Mouse (Mus musculus) midbrain, postnatal 0 days (tissue): Measurements from ENCODE around the gene Pde1c. TPM values are rescaled to one million over a fixed set of nuclear protein-coding genes. Genes with fewer than 3 reads are reported as not detected.

Source experiments
- ATAC-seq: fragments of 200-750 bp; cut with Nextera tagmentation; 2 replicates; pipeline ENCODE4 v1.8.0; 2017; ENCODE audit warnings: moderate number of reproducible peaks, mild to moderate bottlenecking, moderate TSS enrichment, moderate library complexity; ENCODE audit not compliant: low FRiP score
- DNase-seq: peaks from one replicate; pipeline ENCODE4 v3.0.0-alpha.2; 2015; ENCODE audit warnings: low spot score
- H3K27ac ChIP-seq: fragments of 300-500 bp; sonication (generic); 2 replicates; pipeline ENCODE4 v1.5.1; 2014; ENCODE audit warnings: low read depth, mild to moderate bottlenecking, low read length, mixed read lengths
- H3K27me3 ChIP-seq: fragments of 300-500 bp; sonication (generic); 2 replicates; pipeline ENCODE4 v1.6.1; 2014; ENCODE audit warnings: low read length, control low read depth, mixed read lengths; ENCODE audit not compliant: insufficient read depth
- H3K36me3 ChIP-seq: fragments of 300-500 bp; sonication (generic); 2 replicates; pipeline ENCODE4 v1.6.1; 2014; ENCODE audit warnings: low read length, control low read depth, mixed read lengths; ENCODE audit not compliant: insufficient read depth
- H3K4me1 ChIP-seq: fragments of 300-500 bp; sonication (generic); 2 replicates; pipeline ENCODE4 v1.6.1; 2014; ENCODE audit warnings: mild to moderate bottlenecking, control low read depth, antibody characterized with exemption, low read length, mixed read lengths; ENCODE audit not compliant: insufficient read depth
- H3K4me2 ChIP-seq: fragments of 300-500 bp; sonication (generic); 2 replicates; pipeline ENCODE4 v1.6.1; 2014; ENCODE audit warnings: low read depth, mild to moderate bottlenecking, low read length, mixed read lengths; ENCODE audit not compliant: poor library complexity, severe bottlenecking
- H3K4me3 ChIP-seq: fragments of 300-500 bp; sonication (generic); 2 replicates; pipeline ENCODE4 v1.5.1; 2014; ENCODE audit warnings: low read depth, mild to moderate bottlenecking, low read length, moderate library complexity
- H3K9ac ChIP-seq: fragments of 300-500 bp; sonication (generic); replicated peaks from 2 replicates; pipeline ENCODE4 v1.6.1; 2014; ENCODE audit warnings: mild to moderate bottlenecking, low read length, moderate library complexity, mixed read lengths; ENCODE audit not compliant: poor library complexity, severe bottlenecking
- H3K9me3 ChIP-seq: fragments of 300-500 bp; sonication (generic); 2 replicates; pipeline ENCODE4 v1.6.1; 2016; ENCODE audit warnings: low read length, control low read depth
- CTCF ChIP-seq: IDR thresholded peaks from 2 replicates; pipeline ENCODE4 v1.5.1; 2016; ENCODE audit warnings: antibody characterized with exemption, mild to moderate bottlenecking
- WGBS: fragments of 180-500 bp; shearing (Covaris S2); extraction: QIAGEN DNeasy Blood & Tissue Kit; methylation state at CpG from one replicate; pipeline ENCODE4 v1.1.7; 2014; 5-methylcytosine and 5-hydroxymethylcytosine counted together
- polyA plus RNA-seq: library from polyadenylated mRNA; unstranded; fragments of >200 nt; fragmentation: Nextera tagmentation; extraction: Ambion mirVana; gene quantifications from 2 replicates; pipeline ENCODE4 v1.2.1, GENCODE M21; 2015
- total RNA-seq: library from RNA; depleted of rRNA; stranded (reverse); fragments of >200 nt; gene quantifications from 2 replicates; pipeline ENCODE4 v1.2.3, GENCODE M21; 2014

Pde1c gene
- total and polyA plus RNA-seq, 2 experiments from 2014 or later: 4.7 to 17.1 TPM

GRCm38 (mm10) chr6:56342005-56342404, 226.9 kb downstream of the Pde1c start:
- no peak overlapping the region for H3K4me2 ChIP-seq
- ATAC-seq (no peak), DNase-seq (no peak)
- no peaks in the 10 kb centered on the region for H3K9me3 ChIP-seq
- H3K27ac ChIP-seq: no peak overlapping the region
- H3K4me1 ChIP-seq: no peaks in the 10 kb centered on the region
- H3K27me3 ChIP-seq: no peaks in the 10 kb centered on the region
- H3K9ac ChIP-seq: no peak overlapping the region
- WGBS: 27% methylated on average over 1 of the region's 1 CpGs
- no peak for TF ChIP-seq CTCF
- H3K36me3 ChIP-seq: no peaks in the 10 kb centered on the region
- no peak overlapping the region for H3K4me3 ChIP-seq

DNA sequence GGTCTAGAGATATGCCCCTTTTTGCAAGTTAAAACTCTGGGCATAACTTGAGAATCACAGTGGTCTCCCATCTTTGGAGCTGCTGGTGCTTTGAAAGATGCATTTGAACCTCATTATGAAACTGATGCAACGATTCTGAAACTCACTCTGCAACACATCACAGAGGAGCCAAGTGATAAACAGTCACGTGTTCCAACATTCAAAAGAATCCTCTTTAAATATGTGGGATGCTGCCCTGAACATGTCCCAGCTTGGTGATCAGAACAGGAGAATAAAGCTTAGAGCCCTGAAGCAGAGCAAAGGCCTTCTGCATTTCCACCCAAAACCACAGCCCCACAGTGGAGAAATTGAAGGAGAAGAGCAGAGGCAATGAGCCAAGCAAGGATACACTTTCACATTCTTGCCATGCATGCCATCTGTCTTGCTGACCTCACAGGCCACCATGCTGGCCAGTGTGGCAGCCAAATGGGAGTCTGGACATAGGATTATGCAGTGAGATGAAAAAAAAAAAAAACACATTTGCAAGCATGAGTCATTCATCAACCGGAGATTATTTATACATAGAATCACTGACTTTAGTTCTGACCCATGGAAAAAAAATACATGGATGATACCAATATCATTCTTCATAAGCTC, 233.0 kb downstream of the Pde1c start:
- DNase-seq: peak; percentile 59
- no peak for TF ChIP-seq CTCF
- WGBS: 96% methylated on average over 3 of the region's 3 CpGs

DNA sequence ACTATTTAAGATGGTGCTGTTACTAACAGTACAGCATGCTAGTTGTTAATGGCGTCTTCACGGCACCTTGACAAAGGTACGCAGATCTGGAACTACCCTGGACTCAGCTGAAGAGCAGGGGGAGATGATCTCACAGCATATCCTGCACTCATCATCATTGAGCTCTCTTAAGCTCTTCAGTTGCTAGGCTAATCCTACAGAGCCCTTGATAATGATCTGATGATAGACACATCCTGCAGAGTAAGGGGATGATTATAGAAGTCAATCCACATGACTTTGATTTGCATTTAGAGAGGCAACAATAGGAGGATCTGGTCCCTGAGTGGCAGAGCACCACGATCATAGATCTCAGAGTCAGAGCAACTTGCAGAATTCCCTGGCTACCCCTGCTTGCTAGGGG, 236.8 kb downstream of the Pde1c start:
- H3K27ac ChIP-seq: no peak overlapping the region
- no peak for ATAC-seq
- no peak for TF ChIP-seq CTCF
- DNase-seq: no peak
- H3K9ac ChIP-seq: no peak overlapping the region
- no peaks in the 10 kb centered on the region for H3K27me3 ChIP-seq
- H3K9me3 ChIP-seq: no peaks in the 10 kb centered on the region
- no peaks in the 10 kb centered on the region for H3K4me1 ChIP-seq
- no peak overlapping the region for H3K4me2 ChIP-seq
- H3K36me3 ChIP-seq: no peaks in the 10 kb centered on the region
- WGBS: 73% methylated on average over 4 of the region's 4 CpGs
- H3K4me3 ChIP-seq: no peak overlapping the region

More for the DNA sequence above, 233.0 kb downstream of the Pde1c start:
- Histone ChIP-seq H3K9ac (no peak overlapping the region), H3K36me3 (no peaks in the 10 kb centered on the region), H3K4me1 (no peaks in the 10 kb centered on the region), H3K9me3 (no peaks in the 10 kb centered on the region), H3K27ac (no peak overlapping the region), H3K27me3 (no peaks in the 10 kb centered on the region), H3K4me2 (no peak overlapping the region), H3K4me3 (no peak overlapping the region)
- no peak for ATAC-seq

DNA sequence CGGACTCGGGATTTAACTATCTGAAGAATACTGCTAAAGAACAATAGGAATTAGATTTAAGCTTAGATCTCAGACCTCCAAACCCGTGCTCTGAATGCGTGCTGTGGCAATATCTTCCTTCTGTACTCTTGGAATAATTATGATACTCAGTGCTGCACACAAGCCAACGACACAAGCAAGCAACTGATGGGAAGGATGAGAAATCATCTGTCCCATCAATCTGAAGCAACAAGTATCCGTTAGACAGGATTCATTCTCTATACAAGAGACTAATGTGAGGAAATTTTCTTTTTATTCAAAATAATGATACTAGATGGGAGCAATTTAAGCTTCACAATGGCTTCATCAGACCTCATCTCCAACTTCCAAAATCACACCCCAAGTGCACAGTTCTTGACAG, 237.5 kb downstream of the Pde1c start:
- Histone ChIP-seq H3K9me3 (no peaks in the 10 kb centered on the region), H3K4me2 (no peak overlapping the region), H3K27ac (no peak overlapping the region), H3K4me1 (no peaks in the 10 kb centered on the region), H3K9ac (no peak overlapping the region), H3K27me3 (no peaks in the 10 kb centered on the region), H3K4me3 (no peak overlapping the region), H3K36me3 (no peaks in the 10 kb centered on the region)
- no peak for TF ChIP-seq CTCF
- WGBS: 86% methylated on average over 6 of the region's 6 CpGs
- DNase-seq (no peak), ATAC-seq (no peak)

DNA sequence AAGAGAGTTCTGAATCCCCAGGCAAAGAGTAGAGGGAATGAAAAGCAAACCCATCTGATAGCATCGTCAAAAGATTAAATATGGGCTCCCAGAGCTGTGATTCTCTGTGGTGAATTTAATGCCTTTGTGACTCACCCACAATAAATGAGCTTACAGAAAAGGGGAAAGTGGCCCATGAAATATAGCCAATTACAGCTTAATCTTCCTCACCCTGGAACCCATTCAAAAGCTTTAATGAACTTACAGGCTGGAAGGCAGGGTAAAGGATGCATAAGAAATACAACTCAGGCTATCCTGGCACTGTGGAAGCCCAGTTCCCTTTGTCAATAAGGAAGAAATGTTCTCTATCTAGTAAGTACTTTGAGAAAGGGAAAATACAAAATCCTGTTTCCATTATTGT, 240.8 kb downstream of the Pde1c start:
- H3K9ac ChIP-seq: no peak overlapping the region
- ATAC-seq: no peak
- 23% methylated on average over 1 of the region's 1 CpGs for WGBS
- H3K27ac ChIP-seq: no peak overlapping the region
- no peaks in the 10 kb centered on the region for H3K4me1 ChIP-seq
- H3K9me3 ChIP-seq: no peaks in the 10 kb centered on the region
- H3K27me3 ChIP-seq: no peaks in the 10 kb centered on the region
- peak; percentile 33 for DNase-seq
- no peak overlapping the region for H3K4me2 ChIP-seq
- no peak overlapping the region for H3K4me3 ChIP-seq
- TF ChIP-seq CTCF: no peak
- no peaks in the 10 kb centered on the region for H3K36me3 ChIP-seq

DNA sequence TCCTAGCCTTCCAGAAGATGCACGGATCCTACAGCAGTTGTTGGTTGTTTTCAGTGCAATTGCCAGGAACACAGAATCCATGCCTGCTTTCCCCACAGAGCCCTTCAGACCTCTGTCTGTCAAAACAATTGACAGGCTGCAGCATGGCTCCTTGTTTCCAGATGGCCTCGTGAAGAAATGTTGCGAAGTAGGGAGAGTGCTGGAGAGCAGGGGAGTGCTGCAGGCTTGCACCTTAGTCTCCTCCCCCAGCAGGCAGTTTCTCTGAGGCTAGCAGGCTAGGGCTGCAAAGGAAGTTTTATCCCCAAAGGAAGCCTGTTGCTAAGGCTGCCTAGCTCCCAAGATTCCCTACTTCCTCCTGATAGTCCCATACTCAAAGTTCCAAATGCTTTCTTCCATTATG, 246.1 kb downstream of the Pde1c start:
- ATAC-seq (no peak), DNase-seq (no peak)
- Histone ChIP-seq H3K9me3 (no peaks in the 10 kb centered on the region), H3K4me3 (no peak overlapping the region), H3K4me1 (no peaks in the 10 kb centered on the region), H3K36me3 (no peaks in the 10 kb centered on the region), H3K9ac (no peak overlapping the region), H3K4me2 (no peak overlapping the region), H3K27ac (no peak overlapping the region), H3K27me3 (no peaks in the 10 kb centered on the region)
- 14% methylated on average over 3 of the region's 3 CpGs for WGBS
- TF ChIP-seq CTCF: no peak
